Mouse (Mus musculus) G1E (cell line): ENCODE results near the gene Enah.

ENCODE experiments used
- CTCF ChIP-seq: IDR thresholded peaks from 2 replicates; pipeline ENCODE4 v1.5.1; 2012; ENCODE audit warnings: low read depth, low read length, inconsistent platforms, mixed read lengths
- GATA1 ChIP-seq: IDR thresholded peaks from 2 replicates; pipeline ENCODE4 v1.6.1; 2012; ENCODE audit warnings: borderline replicate concordance, low read length, inconsistent platforms, mixed read lengths

DNA sequence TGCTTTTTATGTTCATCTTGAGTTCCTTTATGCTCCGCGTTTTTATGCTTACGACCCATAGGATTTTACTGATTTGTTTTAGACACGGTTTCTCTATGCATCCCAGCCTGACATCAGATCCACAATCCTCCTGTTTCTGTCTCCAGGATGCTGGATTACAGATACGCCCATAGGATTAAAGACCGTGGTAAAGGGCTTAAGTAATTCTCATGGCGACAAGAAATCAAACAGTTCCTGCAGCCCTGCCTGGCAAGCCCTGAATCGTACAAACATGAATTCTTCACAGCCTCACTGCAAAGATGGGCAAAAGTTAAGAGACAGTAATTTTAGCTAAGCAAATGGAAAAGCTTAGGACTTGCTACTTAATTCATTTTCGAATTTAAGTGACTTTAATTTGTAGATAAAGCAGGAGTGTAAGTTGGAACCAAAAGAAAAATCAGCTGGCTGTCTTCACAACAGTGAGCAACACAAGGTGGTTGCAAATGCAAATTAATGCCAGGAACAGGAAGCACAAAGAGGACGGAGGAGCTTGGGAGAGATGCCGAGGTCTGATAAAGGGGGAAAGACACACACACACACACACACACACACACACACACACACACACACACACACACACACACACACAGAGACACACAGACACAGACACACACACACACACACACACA, 118.0 kb downstream of the Enah start:
- TF ChIP-seq CTCF (no peak), GATA1 (no peak)
